Mouse (Mus musculus) ES-Bruce4 (cell line): Measurements from ENCODE around the gene 1810055G02Rik. TPM values are rescaled to one million over a fixed set of nuclear protein-coding genes. Genes with fewer than 3 reads are reported as not detected.

Source experiments
- H3K27ac ChIP-seq: 2 replicates; pipeline ENCODE4 v1.5.1; 2012; ENCODE audit warnings: low read length, inconsistent platforms; ENCODE audit not compliant: insufficient read depth
- H3K27me3 ChIP-seq: 2 replicates; pipeline ENCODE4 v1.6.1; 2012; ENCODE audit warnings: mild to moderate bottlenecking, low read length, inconsistent platforms; ENCODE audit not compliant: control insufficient read depth, poor library complexity, insufficient read depth, severe bottlenecking
- H3K36me3 ChIP-seq: 2 replicates; pipeline ENCODE4 v1.6.1; 2012; ENCODE audit warnings: inconsistent platforms, mild to moderate bottlenecking, low read length, moderate library complexity; ENCODE audit not compliant: control insufficient read depth, poor library complexity, insufficient read depth, severe bottlenecking
- H3K4me1 ChIP-seq: one replicate; pipeline ENCODE4 v1.8.1; 2011; ENCODE audit warnings: low read length; ENCODE audit not compliant: control insufficient read depth, insufficient read depth
- H3K4me3 ChIP-seq: 2 replicates; pipeline ENCODE4 v1.5.1; 2011; ENCODE audit warnings: low read depth, mild to moderate bottlenecking, low read length
- H3K9ac ChIP-seq: 2 replicates; pipeline ENCODE4 v1.6.1; 2012; ENCODE audit warnings: low read depth, mild to moderate bottlenecking, inconsistent platforms; ENCODE audit not compliant: poor library complexity, severe bottlenecking
- H3K9me3 ChIP-seq: replicated peaks from 2 replicates; pipeline ENCODE4 v1.6.1; 2012; ENCODE audit warnings: mild to moderate bottlenecking, low read length, inconsistent platforms; ENCODE audit not compliant: control insufficient read depth, poor library complexity, insufficient read depth, severe bottlenecking
- CTCF ChIP-seq: IDR thresholded peaks from one replicate; pipeline ENCODE4 v1.8.1; 2011; ENCODE audit warnings: low read depth, low read length
- EP300 ChIP-seq: IDR thresholded peaks from 2 replicates; pipeline ENCODE4 v1.6.1; 2011; ENCODE audit warnings: low read depth, low read length; ENCODE audit not compliant: insufficient read depth
- POLR2A ChIP-seq: IDR thresholded peaks from one replicate; pipeline ENCODE4 v1.8.1; 2011; ENCODE audit warnings: low read length; ENCODE audit not compliant: insufficient read depth
- polyA plus RNA-seq: library from polyadenylated mRNA; stranded (reverse); fragments of >200 nt; gene quantifications from 2 replicates; pipeline ENCODE4 v1.2.4, GENCODE M21; 2011; ENCODE audit warnings: low read depth; ENCODE audit not compliant: missing spikeins, insufficient read depth, insufficient read length

1810055G02Rik gene
- polyA plus RNA-seq, 1 experiment, result 30.7 TPM

DNA sequence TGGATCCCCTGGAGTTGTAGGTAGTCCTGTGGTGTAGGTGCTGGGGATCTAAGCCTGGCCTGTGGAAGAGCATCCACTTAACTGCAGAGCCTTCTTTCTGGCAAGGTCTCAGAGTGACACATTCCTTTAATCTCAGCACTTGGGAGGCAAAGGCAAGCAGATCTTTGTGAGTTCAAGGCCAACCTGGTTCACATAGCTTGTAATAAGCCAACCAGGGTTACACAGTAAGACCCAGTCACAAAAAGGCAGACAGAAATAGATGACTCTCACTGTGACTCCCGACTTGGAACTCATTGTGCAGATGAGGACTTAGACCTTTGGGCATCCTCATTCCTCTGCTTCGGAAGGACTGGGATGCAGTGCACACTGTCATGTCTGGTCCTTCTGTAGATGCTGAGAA, 2.3 kb downstream of the 1810055G02Rik start:
- no peak for TF ChIP-seq EP300
- TF ChIP-seq CTCF, result no peak
- TF ChIP-seq POLR2A, result no peak

DNA sequence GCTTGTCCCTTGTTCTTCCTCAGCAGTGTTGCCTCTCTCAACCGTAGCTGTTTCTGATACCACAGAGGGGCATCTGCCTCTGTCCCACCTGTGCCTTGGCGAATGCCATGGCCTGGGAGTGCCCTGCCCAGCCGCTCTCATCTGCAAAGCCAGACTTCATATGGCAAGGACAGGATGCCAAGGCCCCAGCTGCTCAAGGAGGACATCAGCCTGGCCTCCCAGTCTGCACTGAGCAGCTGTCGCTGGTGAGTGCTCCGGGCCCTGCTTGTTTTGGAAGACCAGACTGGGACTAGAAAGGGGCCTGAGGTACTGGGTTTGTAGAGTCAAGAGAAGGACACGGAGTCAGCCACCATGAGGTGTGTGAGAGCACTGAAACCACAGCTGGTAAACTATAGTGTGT, 6.3 kb downstream of the 1810055G02Rik start:
- Histone ChIP-seq H3K36me3 (peaks cover 18% of the 10 kb centered on the region), H3K4me1 (peaks cover 2% of the 10 kb centered on the region), H3K9me3 (no peaks in the 10 kb centered on the region), H3K27me3 (no peaks in the 10 kb centered on the region), H3K27ac (no peak overlapping the region), H3K9ac (no peak overlapping the region), H3K4me3 (no peak overlapping the region)
- TF ChIP-seq POLR2A, result no peak
- no peak for TF ChIP-seq EP300
- no peak for TF ChIP-seq CTCF

More for the DNA sequence above, 2.3 kb downstream of the 1810055G02Rik start:
- Histone ChIP-seq H3K4me3 (no peak overlapping the region), H3K9me3 (no peaks in the 10 kb centered on the region), H3K4me1 (peaks cover 2% of the 10 kb centered on the region), H3K27me3 (no peaks in the 10 kb centered on the region), H3K36me3 (no peaks in the 10 kb centered on the region), H3K27ac (no peak overlapping the region), H3K9ac (no peak overlapping the region)

GRCm38 (mm10) chr19:3718481-3719361, 10.6 kb downstream of the 1810055G02Rik start:
- peaks cover 18% of the 10 kb centered on the region for H3K36me3 ChIP-seq
- peak; percentile 61 for TF ChIP-seq CTCF
- 0 out of 2 replicates have a peak, but pooled peaks have one; percentile 17 for TF ChIP-seq EP300
- TF ChIP-seq POLR2A, result no peak
- H3K27ac ChIP-seq, result peak overlapping the region; percentile 26
- no peaks in the 10 kb centered on the region for H3K9me3 ChIP-seq
- H3K9ac ChIP-seq, result peak overlapping the region; percentile 21
- no peaks in the 10 kb centered on the region for H3K27me3 ChIP-seq
- H3K4me1 ChIP-seq, result peaks cover 2% of the 10 kb centered on the region
- peak overlapping the region; percentile 60 for H3K4me3 ChIP-seq

DNA sequence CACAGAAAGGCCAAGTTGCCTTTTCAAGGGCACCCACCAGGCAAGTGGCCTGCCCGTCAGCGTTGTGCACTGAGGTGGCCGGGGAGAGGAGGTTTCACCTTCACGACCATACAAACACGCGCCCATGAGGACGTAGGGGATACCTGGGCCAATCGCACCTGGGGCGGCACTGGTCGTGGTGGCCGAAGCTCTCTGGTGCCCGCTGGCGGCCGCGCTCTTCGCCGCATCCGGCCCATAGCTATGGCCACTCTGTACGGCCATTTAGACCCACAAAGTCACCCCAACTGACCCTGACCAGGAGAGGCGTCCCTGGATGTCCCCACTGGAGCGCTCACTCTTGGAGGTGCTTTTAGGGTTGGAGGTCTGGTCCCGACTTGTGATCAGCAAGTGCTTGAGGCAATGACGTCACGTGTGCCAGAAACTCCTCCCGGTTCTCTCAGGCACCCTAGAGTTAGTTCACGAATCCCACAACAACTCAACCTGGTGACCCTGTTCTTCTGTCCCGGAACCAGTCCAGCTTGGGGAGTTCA, 11.3 kb downstream of the 1810055G02Rik start:
- Histone ChIP-seq H3K4me1 (peaks cover 2% of the 10 kb centered on the region), H3K27me3 (no peaks in the 10 kb centered on the region), H3K36me3 (peaks cover 18% of the 10 kb centered on the region), H3K4me3 (peak overlapping the region; percentile 60), H3K9me3 (no peaks in the 10 kb centered on the region), H3K9ac (peak overlapping the region; percentile 21), H3K27ac (peak overlapping the region; percentile 26)
- peak; percentile 74 for TF ChIP-seq CTCF
- TF ChIP-seq POLR2A, result no peak
- TF ChIP-seq EP300, result no peak

- TF ChIP-seq CTCF (no peak), POLR2A (no peak), EP300 (no peak)
- H3K4me1 ChIP-seq, result peaks cover 2% of the 10 kb centered on the region
- no peaks in the 10 kb centered on the region for H3K36me3 ChIP-seq
- no peaks in the 10 kb centered on the region for H3K9me3 ChIP-seq
- no peak overlapping the region for H3K27ac ChIP-seq
- no peak overlapping the region for H3K9ac ChIP-seq
- no peaks in the 10 kb centered on the region for H3K27me3 ChIP-seq
- H3K4me3 ChIP-seq, result no peak overlapping the region
These were observed 15.1 kb downstream of the 1810055G02Rik start for GRCm38 (mm10) chr19:3723170-3723569.

DNA sequence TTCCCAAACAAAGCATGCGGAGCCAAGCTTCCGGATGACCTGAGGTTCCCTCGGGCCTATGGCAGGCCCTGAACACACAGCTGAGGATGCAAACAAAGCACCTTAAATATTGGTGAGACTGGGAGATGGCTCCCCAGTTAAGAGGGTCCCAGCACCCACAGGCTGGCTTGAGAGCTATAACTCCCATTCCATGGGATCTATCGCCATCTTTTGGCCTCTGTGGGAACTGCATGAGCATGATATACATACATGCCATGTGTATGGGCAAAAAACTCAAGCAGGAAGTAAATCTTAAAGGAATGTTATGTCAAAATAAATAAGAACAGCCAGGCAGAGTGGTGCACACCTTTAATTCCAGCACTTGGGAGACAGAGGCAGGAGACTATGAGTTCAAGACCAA, 15.8 kb downstream of the 1810055G02Rik start:
- H3K36me3 ChIP-seq, result no peaks in the 10 kb centered on the region
- no peak overlapping the region for H3K27ac ChIP-seq
- H3K4me1 ChIP-seq, result no peaks in the 10 kb centered on the region
- H3K27me3 ChIP-seq, result no peaks in the 10 kb centered on the region
- H3K9me3 ChIP-seq, result no peaks in the 10 kb centered on the region
- H3K4me3 ChIP-seq, result no peak overlapping the region
- H3K9ac ChIP-seq, result no peak overlapping the region
- TF ChIP-seq POLR2A (no peak), CTCF (peak; percentile 59), EP300 (no peak)
